Mouse (Mus musculus) kidney, adult 9 months (tissue): Measurements from ENCODE around the gene Dnaaf2.
"Not testable (repeated sequence)": the region's sequence is repeated elsewhere in the genome, so short reads cannot be mapped to it uniquely, and the experiment has no call there.

Experiments
- DNase-seq: peaks from one replicate; pipeline ENCODE4 v3.0.0; 2022

The Dnaaf2 gene

DNA sequence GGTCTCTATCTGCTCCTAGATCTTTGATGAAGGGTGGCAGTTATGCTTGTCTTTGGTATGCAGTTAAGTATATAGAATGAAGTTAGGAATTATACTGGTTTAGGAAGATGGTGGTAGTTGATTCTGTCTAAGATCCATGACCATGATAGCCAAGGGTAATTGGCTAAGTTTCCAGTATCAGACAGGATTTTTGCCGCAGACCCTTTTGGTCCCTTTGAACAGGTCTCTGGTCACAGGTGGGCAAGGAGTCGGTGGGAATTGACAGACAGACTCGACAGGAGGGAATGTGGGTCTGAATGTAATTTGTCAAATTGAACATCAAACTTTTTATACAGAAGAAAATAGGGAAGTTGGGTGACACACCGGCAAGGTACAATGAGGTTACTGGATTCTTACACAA is 34.6 kb downstream of the Dnaaf2 start:
- not testable (repeated sequence) for DNase-seq

DNA sequence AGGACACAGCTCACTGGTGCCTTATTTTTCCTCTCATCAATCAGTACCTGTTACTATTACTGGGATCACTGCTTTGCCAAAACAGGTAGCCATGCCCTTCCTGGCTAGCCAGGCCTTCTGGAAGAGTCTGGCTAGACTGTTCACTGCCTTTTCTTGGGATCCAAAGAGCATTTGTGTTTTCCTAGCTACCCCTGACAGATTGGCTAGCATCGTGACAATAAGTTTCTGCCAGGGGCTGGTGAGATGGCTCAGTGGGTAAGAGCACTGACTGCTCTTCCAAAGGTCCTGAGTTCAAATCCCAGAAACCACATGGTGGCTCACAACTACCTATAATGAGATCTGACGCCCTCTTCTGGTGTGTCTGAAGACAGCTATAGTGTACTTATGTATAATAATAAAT is 37.6 kb downstream of the Dnaaf2 start:
- DNase-seq: not testable (repeated sequence)

DNA sequence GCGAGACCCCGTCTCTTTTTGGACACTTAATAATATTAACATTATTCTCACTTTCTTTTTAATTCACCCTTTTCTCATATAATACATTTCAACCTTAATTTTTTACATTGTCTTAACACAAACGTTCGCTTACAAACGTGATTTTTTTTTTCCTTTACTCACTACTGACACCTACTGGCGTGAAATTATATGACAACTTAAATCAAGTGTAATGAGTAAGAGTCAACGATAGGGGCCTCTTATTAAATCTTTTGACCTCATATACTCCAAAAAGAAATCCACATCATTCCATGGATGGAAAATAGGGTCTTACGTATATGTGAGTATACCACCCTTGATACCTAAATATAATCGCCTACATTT is 38.7 kb downstream of the Dnaaf2 start:
- peak; percentile 75 for DNase-seq

DNA sequence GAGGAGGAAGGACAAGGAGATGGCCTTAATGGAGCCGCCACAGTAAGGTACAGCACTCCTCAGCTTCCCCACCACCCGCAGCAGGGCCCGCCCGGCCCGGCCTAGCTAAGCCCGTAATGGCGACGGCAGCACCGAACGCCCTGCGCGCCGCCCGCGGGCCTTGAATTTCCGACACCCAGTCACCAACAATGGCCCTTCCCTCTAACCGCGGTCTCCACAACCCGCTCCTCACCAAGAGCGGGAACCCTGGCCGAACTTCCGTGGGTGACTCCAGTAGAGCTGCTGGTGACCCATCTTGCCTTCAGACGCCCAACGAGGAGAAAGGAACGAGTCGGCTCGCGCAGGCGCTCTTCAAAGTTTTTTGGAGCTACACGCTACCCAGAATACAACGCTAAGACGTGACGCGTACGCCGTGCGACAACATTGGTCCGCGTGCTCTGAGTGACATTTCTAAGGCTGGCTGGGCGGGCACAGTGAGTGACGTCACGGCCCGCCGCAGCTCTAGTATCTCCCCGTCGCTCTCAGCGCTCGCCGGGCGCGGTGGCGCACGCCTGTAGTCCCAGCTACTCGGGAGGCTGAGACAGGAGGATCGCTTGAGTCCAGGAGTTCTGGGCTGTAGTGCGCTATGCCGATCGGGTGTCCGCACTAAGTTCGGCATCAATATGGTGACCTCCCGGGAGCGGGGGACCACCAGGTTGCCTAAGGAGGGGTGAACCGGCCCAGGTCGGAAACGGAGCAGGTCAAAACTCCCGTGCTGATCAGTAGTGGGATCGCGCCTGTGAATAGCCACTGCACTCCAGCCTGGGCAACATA is 39.3 kb downstream of the Dnaaf2 start, which contains the start of gene Rps29:
TSS of gene Rps29 (minus strand) at position 422 of the 813 bp plus-strand sequence.
- DNase-seq: peak; percentile 99

DNA sequence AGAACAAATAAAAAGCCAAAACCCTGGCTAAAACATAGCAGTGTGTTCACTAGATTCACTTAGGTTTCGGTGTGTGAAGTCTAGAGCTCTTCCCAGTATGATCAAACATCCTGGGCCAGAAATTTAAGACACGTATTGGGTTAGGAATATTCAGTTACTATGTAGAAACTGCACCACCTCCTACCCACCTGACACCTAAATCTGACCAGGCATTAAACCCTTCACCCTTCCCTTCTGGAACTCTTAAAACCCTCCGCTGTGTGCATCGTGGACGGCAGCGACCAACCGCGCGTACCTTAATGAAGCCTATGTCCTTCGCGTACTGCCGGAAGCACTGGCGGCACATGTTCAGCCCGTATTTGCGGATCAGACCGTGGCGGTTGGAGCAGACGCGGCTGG is 39.9 kb downstream of the Dnaaf2 start:
- no peak for DNase-seq

DNA sequence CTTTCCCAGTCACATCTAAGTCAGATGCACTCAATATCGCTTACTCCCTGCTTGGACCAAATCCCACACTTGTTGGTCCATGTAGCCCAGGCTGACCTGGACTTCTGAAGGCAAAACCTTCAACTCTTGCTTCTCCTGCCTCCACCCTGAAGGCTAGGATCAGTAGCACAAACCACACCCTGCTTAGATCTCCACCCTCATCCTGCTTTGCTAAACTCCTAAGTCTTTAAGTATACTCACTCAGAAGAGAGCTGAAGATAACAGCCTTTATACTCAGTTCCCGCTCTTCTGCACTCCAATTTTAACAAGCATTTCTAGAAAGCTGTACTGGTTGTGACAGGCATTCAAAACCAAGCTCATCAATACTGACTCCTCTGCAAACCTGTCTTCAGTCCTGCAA is 41.1 kb downstream of the Dnaaf2 start:
- DNase-seq: no peak

DNA sequence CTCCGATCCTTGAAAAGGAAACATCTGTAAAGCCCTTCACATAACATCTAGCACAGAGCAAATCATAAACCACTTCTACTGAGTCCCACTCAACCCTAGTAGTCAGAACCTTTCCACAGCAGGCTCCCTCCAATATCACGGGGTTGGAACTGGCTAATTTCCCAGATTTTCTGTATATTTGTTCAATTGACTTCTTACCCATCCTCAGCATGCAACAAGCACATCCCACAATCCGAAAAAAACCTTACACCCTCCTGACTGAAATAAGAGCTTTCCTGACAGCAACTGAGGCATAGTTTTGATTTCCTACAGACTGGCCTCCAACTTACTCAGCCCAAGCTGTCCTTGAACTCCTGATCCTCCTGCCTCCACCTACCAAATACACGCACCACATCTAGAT is 41.8 kb downstream of the Dnaaf2 start:
- no peak for DNase-seq

DNA sequence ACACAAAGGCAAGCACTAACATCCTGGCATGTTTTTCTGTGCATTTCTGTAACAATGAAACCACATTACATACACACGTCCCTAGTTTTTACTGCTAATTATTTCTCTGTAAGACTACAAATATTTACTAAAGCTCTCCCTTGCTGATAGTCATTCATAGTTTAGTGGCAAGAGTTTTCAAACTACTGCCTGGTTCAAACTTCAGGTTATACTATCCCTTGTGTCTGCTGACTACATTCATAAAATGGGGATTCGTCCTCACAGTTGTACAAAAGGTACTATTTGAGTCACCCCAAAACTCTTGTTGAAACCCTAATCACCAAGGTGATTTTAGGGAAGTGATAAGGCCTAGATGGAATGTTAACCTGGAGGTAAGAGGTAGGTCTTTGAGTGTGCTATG is 42.3 kb downstream of the Dnaaf2 start:
- DNase-seq: no peak

DNA sequence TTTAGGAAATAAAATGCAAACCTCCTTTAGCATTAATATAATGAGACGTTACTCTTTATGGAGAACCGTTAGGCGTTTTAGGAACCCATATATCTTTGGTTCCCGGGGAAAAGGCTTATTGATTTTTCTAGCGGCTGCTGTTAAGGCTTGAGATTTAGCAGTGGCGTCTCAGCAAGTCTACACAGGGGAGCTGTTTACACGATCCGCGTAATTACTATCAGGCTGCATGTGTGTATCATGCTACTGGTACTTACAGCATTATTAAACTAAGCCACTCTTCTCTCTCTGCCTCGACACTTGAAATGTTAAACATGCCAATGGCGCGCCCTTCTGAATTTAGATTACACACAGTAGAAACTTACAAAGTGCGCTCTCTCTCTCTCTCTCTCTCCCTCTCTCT is 48.2 kb downstream of the Dnaaf2 start:
- DNase-seq: no peak

DNA sequence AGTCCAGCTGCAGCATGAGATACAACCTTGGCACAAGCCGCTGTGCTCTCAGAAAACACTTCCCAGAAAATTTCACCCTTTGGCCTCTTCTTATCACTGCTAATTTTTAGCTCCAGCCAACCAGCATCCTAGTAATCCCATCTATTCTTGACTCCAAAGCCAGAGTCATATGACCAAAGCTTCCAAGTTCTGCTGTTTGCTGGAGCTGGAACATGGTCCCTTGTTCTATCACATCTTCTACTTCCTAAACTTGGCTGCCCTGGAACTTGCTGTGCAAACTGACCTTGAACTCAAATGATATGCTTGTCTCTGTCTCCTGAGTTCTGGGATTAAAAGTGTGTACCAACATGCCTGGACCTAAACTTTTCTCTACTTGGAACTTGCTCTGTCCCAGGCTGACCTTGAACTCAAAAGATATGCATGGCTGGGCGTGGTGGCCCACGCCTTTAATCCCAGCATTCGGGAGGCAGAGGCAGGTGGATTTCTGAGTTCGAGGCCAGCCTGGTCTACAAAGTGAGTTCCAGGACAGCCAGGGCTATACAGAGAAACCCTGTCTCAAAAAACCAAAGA is 51.0 kb downstream of the Dnaaf2 start:
- no peak for DNase-seq

DNA sequence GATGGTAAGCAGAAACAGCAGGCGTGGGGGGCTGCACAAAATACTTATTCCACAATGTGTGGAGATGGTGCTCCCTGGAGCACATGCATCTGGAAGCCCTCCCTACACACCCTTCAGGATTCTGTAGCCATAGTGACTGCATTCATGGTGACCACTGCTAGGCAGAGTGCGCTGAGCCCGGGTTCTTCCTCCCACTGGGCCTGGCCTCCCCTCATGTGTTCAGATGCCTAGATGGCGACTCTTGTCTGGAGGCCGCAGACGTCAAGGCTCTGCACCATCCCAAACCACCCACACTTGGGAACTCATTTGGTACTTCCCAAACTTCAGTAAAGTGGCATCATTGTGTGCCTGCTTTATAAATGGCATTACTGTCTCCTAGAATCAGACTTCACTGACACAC is 54.8 kb downstream of the Dnaaf2 start:
- DNase-seq: no peak

DNA sequence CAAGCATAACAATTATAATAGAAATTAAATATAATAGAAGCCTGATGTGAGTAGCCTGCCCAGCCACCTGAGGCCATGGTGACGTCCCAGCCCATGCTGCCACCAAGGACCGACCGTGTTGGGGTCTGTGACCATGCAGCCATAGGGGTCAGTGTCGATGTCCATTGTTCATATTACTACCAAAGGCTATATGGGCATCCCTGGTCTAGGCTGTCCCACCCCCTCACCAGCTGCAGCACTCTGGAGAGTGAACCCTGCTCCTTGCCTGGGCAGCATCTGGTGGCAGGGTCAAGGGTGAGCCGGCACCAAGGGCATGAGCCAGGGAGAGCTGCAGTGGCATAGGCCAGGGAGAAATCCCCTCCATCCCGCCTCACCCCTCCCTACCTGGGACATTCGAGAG is 58.4 kb downstream of the Dnaaf2 start:
- no peak for DNase-seq

DNA sequence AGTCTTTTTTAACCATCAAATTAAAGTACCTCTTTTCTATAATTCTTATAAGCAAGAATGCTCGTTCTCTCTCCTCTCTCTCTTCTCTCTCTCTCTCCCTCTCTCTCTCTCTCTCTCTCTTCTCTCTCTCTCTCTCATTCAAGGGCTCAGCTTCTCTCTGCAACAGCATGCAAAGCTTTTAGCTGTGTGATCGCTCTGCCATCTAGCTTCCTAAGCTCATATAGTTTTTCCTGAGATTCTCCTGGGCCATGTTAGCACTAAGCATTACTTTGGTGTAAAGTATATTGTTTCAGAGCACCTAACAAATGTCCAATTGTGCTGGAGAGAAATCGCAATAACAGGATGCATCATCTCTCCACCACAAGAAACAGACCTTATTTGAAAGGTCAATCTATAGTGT is 59.0 kb downstream of the Dnaaf2 start:
- no peak for DNase-seq
